13 mouse cellular contexts compared by ENCODE assay signal in genomic region chr6:29525256-29525655, GRCm38 (mm10). TPM values are rescaled to one million over a fixed set of nuclear protein-coding genes. Genes with fewer than 3 reads are reported as not detected.
DNase-seq lines count a peak whose midpoint lies in the region; ATAC-seq and TF ChIP-seq lines count a peak whose summit lies in the region.
"Had no signal": no experiment of that assay in that cellular context is flagged by ENCODE, and none has a peak within 500 bp of the region (broad histone marks: within the 10 kb centered on the region; RNA-seq: fewer than 3 reads in every experiment).

No protein-coding gene starts in this region.

- no peak for ATAC-seq in forebrain, postnatal 0 days
- ATAC-seq in forebrain, embryonic 13.5 days = no peak
- ATAC-seq in erythroid progenitor cell, adult 5-6 weeks (replicated peaks; ENCODE audit: low FRiP score, poor library complexity, severe bottlenecking) = no peak

- H3K9me3 ChIP-seq in forebrain, postnatal 0 days (ENCODE audit: low read length) = no peaks in the 10 kb centered on the region
- H3K9me3 ChIP-seq in forebrain, embryonic 13.5 days (replicated peaks) = no peaks in the 10 kb centered on the region
- H3K9me3 ChIP-seq: embryonic facial prominence, embryonic 12.5 days; lung, embryonic 15.5 days had no signal

- H3K4me2 ChIP-seq in forebrain, postnatal 0 days (ENCODE audit: low read depth) = no peak overlapping the region
- no peak overlapping the region for H3K4me2 ChIP-seq in forebrain, embryonic 13.5 days

- H3K9ac ChIP-seq in forebrain, postnatal 0 days = no peak overlapping the region
- no peak overlapping the region for H3K9ac ChIP-seq in forebrain, embryonic 13.5 days
- H3K9ac ChIP-seq: embryonic facial prominence, embryonic 12.5 days; lung, embryonic 15.5 days had no signal

- 67% methylated on average over 6 of the region's 6 CpGs for WGBS in forebrain, postnatal 0 days
- WGBS in forebrain, embryonic 13.5 days = 72% methylated on average over 6 of the region's 6 CpGs

- H3K4me1 ChIP-seq in forebrain, postnatal 0 days (ENCODE audit: insufficient read depth) = 0 out of 2 replicates have a peak, but pooled peaks cover 3% of the 10 kb centered on the region
- H3K4me1 ChIP-seq in forebrain, embryonic 13.5 days = peaks cover 19% of the 10 kb centered on the region

- H3K36me3 ChIP-seq in forebrain, postnatal 0 days (ENCODE audit: insufficient read depth) = no peaks in the 10 kb centered on the region
- no peaks in the 10 kb centered on the region for H3K36me3 ChIP-seq in forebrain, embryonic 13.5 days (ENCODE audit: poor library complexity, severe bottlenecking)
- H3K36me3 ChIP-seq: embryonic facial prominence, embryonic 12.5 days; lung, embryonic 15.5 days had no signal

- no peak overlapping the region for H3K27ac ChIP-seq in forebrain, postnatal 0 days (ENCODE audit: low read depth, low read length)
- no peak overlapping the region for H3K27ac ChIP-seq in forebrain, embryonic 13.5 days
- H3K27ac ChIP-seq: embryonic facial prominence, embryonic 12.5 days; lung, embryonic 15.5 days had no signal

- peaks cover 35% of the 10 kb centered on the region for H3K27me3 ChIP-seq in forebrain, postnatal 0 days (ENCODE audit: insufficient read depth, low read length)
- H3K27me3 ChIP-seq in forebrain, embryonic 13.5 days = peaks cover 63% of the 10 kb centered on the region

- DNase-seq in forebrain, postnatal 0 days = no peak
- peak; percentile 42 for DNase-seq in lung, postnatal 36 days
- no peak for DNase-seq in lung, postnatal 14 days
- peak; percentile 77 for DNase-seq in R1 (ENCODE audit: low read depth, low spot score)
- DNase-seq in natural killer cell, adult 2 months (ENCODE audit: low spot score in 2 of 2) = peak; percentile 42 to 63
- DNase-seq in right cerebral cortex, postnatal 10 days (ENCODE audit: low spot score in 2 of 2) = no peak
- DNase-seq: gastrocnemius, postnatal 10 days; right cerebral cortex, postnatal 14 days had no signal

- no peak overlapping the region for H3K4me3 ChIP-seq in forebrain, postnatal 0 days (ENCODE audit: low read depth, low read length)
- H3K4me3 ChIP-seq in forebrain, embryonic 13.5 days = no peak overlapping the region

- peak; percentile 56 for TF ChIP-seq CTCF in forebrain, postnatal 0 days (IDR thresholded peaks at IDR 0.05; ENCODE audit: low read depth)

RNA-seq across cellular contexts. Expression of gene Irf5, which starts 1.2 kb away (rescaled TPM):
- 3.2 and 3.9 TPM in 2 replicates for total RNA-seq in forebrain, postnatal 0 days (2014; rRNA removed)
- polyA plus RNA-seq in forebrain, postnatal 0 days (2015; fragmentation: Nextera tagmentation; extraction: Ambion mirVana) = 1.5 and 1.9 TPM in 2 replicates
- 1.0 and 1.2 TPM in 2 replicates for polyA plus RNA-seq in forebrain, embryonic 13.5 days (2015; fragmentation: Nextera tagmentation; extraction: Ambion mirVana)
- 2.5 and 9.7 TPM in 2 replicates for total RNA-seq in erythroid progenitor cell, adult 5-6 weeks (2015; ENCODE audit: low replicate concordance)
- 6.7 and 13.5 TPM in 2 replicates for total RNA-seq in erythroid progenitor cell, adult 5-6 weeks (2017; ENCODE audit: low replicate concordance)

RNA-seq across cellular contexts. Expression of gene Kcp, which starts 17.5 kb away (rescaled TPM):
- total RNA-seq in forebrain, postnatal 0 days (2014; rRNA removed) = 9.8 and 31.2 TPM in 2 replicates
- polyA plus RNA-seq in forebrain, postnatal 0 days (2015; fragmentation: Nextera tagmentation; extraction: Ambion mirVana) = 5.2 and 6.7 TPM in 2 replicates
- polyA plus RNA-seq in forebrain, embryonic 13.5 days (2015; fragmentation: Nextera tagmentation; extraction: Ambion mirVana) = 6.3 and 8.0 TPM in 2 replicates
- not detected in 2 replicates for total RNA-seq in erythroid progenitor cell, adult 5-6 weeks (2015; ENCODE audit: low replicate concordance)
- total RNA-seq in erythroid progenitor cell, adult 5-6 weeks (2017; ENCODE audit: low replicate concordance) = not detected in 2 replicates
- total RNA-seq: hematopoietic stem cell, adult 5-6 weeks had no signal

RNA-seq across cellular contexts. Expression of gene Atp6v1fnb, which starts 54.0 kb away (rescaled TPM):
- 0.31 and 1.7 TPM in 2 replicates for total RNA-seq in forebrain, postnatal 0 days (2014; rRNA removed)
- polyA plus RNA-seq in forebrain, postnatal 0 days (2015; fragmentation: Nextera tagmentation; extraction: Ambion mirVana) = 0.42 TPM in 1 of 2 replicates, not detected in the other
- 0.41 and 0.45 TPM in 2 replicates for polyA plus RNA-seq in forebrain, embryonic 13.5 days (2015; fragmentation: Nextera tagmentation; extraction: Ambion mirVana)
- total RNA-seq in erythroid progenitor cell, adult 5-6 weeks (2015; ENCODE audit: low replicate concordance) = not detected in 2 replicates
- total RNA-seq in erythroid progenitor cell, adult 5-6 weeks (2017; ENCODE audit: low replicate concordance) = 0.64 TPM in 1 of 2 replicates, not detected in the other
- polyA plus RNA-seq: lung, embryonic 15.5 days had no signal

RNA-seq across cellular contexts. Expression of gene Atp6v1f, which starts 57.7 kb away (rescaled TPM):
- 279 and 344 TPM in 2 replicates for total RNA-seq in forebrain, postnatal 0 days (2014; rRNA removed)
- polyA plus RNA-seq in forebrain, postnatal 0 days (2015; fragmentation: Nextera tagmentation; extraction: Ambion mirVana) = 362 and 434 TPM in 2 replicates
- polyA plus RNA-seq in forebrain, embryonic 13.5 days (2015; fragmentation: Nextera tagmentation; extraction: Ambion mirVana) = 289 and 294 TPM in 2 replicates
- total RNA-seq in erythroid progenitor cell, adult 5-6 weeks (2015; ENCODE audit: low replicate concordance) = 66.7 and 71.7 TPM in 2 replicates
- 24.1 and 45.5 TPM in 2 replicates for total RNA-seq in erythroid progenitor cell, adult 5-6 weeks (2017; ENCODE audit: low replicate concordance)

Comparison
In these comparisons a context has a peak if more than half of its experiments do, and no peak if none do; other contexts are left out.
1. DNase-seq: peak in lung, postnatal 36 days (single experiment), R1 (single experiment) and natural killer cell, adult 2 months (2 of 2); none in forebrain, postnatal 0 days (single experiment), lung, postnatal 14 days (single experiment) and right cerebral cortex, postnatal 10 days (0 of 2).
2. RNA of gene Kcp, which starts 17.5 kb away (total RNA-seq): 9.8 to 31.2 TPM in forebrain, postnatal 0 days; not detected in erythroid progenitor cell, adult 5-6 weeks; every median in the first group is over 10 times any median in the second.